Mouse (Mus musculus): ENCODE measurements at regions not wholly inside any gene's neighbourhood (a gene's known extent, or its start where the extent isn't known, plus 50 kb on each side); places are given as distances from the start of the nearest gene placed in this dataset.

DNA sequence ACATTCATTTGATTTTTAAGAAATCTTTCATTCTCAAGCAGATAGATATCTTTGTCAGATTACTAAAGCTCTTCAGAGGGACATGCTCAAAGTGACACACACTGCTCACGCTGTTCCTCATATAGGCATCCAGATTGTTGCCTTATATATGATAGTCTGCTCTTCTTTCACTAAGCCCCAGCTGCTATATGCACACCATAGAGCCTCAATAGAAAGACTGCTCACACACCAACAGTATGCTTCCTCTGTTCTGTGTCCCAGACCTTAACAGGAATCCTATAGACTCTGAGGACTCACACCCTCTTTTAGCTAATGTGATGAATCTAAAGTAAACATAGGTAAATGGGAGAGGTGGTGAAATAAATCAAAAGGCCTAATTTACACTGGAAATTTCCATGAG is 561.8 kb downstream of the Smarca1 start:
- no peak overlapping the region for H3K4me2 ChIP-seq (ENCODE audit: low read length)
- DNase-seq (ENCODE audit: low spot score) (no peak), ATAC-seq (replicated peaks; ENCODE audit: low FRiP score, low read depth) (no peak)
- H3K27ac ChIP-seq, result no peak overlapping the region
- H3K9ac ChIP-seq (ENCODE audit: low read depth, low read length), result no peak overlapping the region
- H3K4me1 ChIP-seq (replicated peaks; ENCODE audit: insufficient read depth, low read length), result no peaks in the 10 kb centered on the region
- H3K4me3 ChIP-seq (replicated peaks; ENCODE audit: low read depth, low read length), result no peak overlapping the region
- WGBS, result 74% methylated on average over 1 of the region's 1 CpGs
- H3K36me3 ChIP-seq (ENCODE audit: insufficient read depth, low read length), result no peaks in the 10 kb centered on the region
- no peak for TF ChIP-seq CTCF (IDR thresholded peaks at IDR 0.05; ENCODE audit: low read depth)
- H3K9me3 ChIP-seq (replicated peaks; ENCODE audit: low read length), result no peaks in the 10 kb centered on the region
- no peaks in the 10 kb centered on the region for H3K27me3 ChIP-seq (ENCODE audit: insufficient read depth, low read length)

DNA sequence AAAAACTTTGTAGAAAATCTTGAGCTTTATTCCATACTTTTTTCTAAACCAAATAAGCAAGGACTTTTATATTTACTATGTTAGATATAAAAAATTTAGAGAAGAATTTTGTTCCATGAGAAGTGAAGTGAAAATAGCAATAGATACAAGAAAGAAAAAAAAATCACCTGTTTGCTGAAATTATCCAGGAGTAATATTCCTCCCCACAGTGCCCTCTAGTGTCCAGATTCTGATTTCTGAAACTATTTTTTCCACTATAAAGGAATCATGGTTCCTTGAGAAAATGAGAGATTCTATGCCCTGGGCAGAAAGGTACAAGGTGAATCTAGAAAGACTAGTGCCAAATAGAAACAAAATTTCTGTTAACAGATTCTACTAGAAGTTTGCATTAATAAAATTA is 564.0 kb downstream of the Smarca1 start:
- ATAC-seq (replicated peaks; ENCODE audit: low FRiP score, low read depth) (no peak), DNase-seq (ENCODE audit: low spot score) (peak; percentile 38)
- Histone ChIP-seq H3K9ac (ENCODE audit: low read depth, low read length) (no peak overlapping the region), H3K4me2 (ENCODE audit: low read length) (no peak overlapping the region), H3K27ac (no peak overlapping the region), H3K27me3 (ENCODE audit: insufficient read depth, low read length) (no peaks in the 10 kb centered on the region), H3K36me3 (ENCODE audit: insufficient read depth, low read length) (no peaks in the 10 kb centered on the region), H3K9me3 (replicated peaks; ENCODE audit: low read length) (no peaks in the 10 kb centered on the region), H3K4me3 (replicated peaks; ENCODE audit: low read depth, low read length) (no peak overlapping the region), H3K4me1 (replicated peaks; ENCODE audit: insufficient read depth, low read length) (no peaks in the 10 kb centered on the region)
- TF ChIP-seq CTCF (IDR thresholded peaks at IDR 0.05; ENCODE audit: low read depth), result peak; percentile 63

DNA sequence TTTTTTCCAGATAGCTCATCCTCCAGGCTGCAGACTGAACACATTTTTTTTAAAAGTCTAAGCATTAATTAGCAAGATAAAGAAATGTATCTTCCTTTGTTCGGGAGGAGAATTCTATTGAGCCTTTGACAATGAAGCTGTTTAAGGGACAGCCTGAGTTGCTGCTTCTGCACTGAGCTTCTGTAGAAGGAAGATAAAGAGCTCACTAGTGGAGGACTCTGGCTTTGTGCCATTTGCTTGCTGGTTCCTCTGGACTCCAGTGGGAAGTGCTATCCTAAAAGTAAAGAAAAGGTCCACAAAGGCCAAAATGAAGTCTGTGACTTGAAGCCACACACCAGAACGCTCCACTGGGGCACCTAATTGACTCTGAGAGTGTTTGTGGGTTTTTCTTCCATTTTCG is 577.0 kb downstream of the Smarca1 start:
- 72% methylated on average over 3 of the region's 3 CpGs for WGBS
- no peak overlapping the region for H3K4me3 ChIP-seq (replicated peaks; ENCODE audit: low read depth, low read length)

DNA sequence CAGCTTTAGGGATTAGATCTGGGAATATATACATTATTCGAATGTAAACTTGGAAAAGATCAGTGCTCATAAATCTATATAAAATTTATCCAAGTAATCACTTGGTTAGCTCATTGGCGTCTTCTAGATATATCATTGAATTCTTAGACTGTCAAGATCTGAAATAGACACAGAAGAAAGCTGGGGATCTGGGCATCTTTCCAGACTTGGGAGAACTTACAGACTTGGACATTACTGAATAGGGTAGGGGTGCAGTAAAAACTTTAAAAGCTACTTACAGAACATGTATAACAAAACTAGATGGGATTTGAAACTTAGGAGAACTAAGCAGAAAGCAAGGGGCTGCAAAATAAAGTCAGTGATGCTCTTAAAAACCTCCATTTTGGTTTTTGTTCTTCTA is 585.6 kb downstream of the Smarca1 start:
- WGBS, result 61% methylated on average over 2 of the region's 2 CpGs
- DNase-seq (ENCODE audit: low spot score) (no peak), ATAC-seq (replicated peaks; ENCODE audit: low FRiP score, low read depth) (no peak)
- no peak overlapping the region for H3K4me3 ChIP-seq (replicated peaks; ENCODE audit: low read depth, low read length)
- no peak overlapping the region for H3K4me2 ChIP-seq (ENCODE audit: low read length)
- no peak overlapping the region for H3K27ac ChIP-seq
- no peaks in the 10 kb centered on the region for H3K4me1 ChIP-seq (replicated peaks; ENCODE audit: insufficient read depth, low read length)
- no peaks in the 10 kb centered on the region for H3K9me3 ChIP-seq (replicated peaks; ENCODE audit: low read length)
- no peaks in the 10 kb centered on the region for H3K27me3 ChIP-seq (ENCODE audit: insufficient read depth, low read length)
- H3K9ac ChIP-seq (ENCODE audit: low read depth, low read length), result no peak overlapping the region
- TF ChIP-seq CTCF (IDR thresholded peaks at IDR 0.05; ENCODE audit: low read depth), result no peak
- no peaks in the 10 kb centered on the region for H3K36me3 ChIP-seq (ENCODE audit: insufficient read depth, low read length)

More for the DNA sequence above, 577.0 kb downstream of the Smarca1 start:
- H3K9ac ChIP-seq (ENCODE audit: low read depth, low read length), result no peak overlapping the region
- no peak for TF ChIP-seq CTCF (IDR thresholded peaks at IDR 0.05; ENCODE audit: low read depth)
- no peaks in the 10 kb centered on the region for H3K36me3 ChIP-seq (ENCODE audit: insufficient read depth, low read length)
- no peaks in the 10 kb centered on the region for H3K27me3 ChIP-seq (ENCODE audit: insufficient read depth, low read length)
- no peaks in the 10 kb centered on the region for H3K4me1 ChIP-seq (replicated peaks; ENCODE audit: insufficient read depth, low read length)
- no peak overlapping the region for H3K4me2 ChIP-seq (ENCODE audit: low read length)
- no peaks in the 10 kb centered on the region for H3K9me3 ChIP-seq (replicated peaks; ENCODE audit: low read length)
- no peak for DNase-seq (ENCODE audit: low spot score)
- no peak overlapping the region for H3K27ac ChIP-seq
- no peak for ATAC-seq (replicated peaks; ENCODE audit: low FRiP score, low read depth)

DNA sequence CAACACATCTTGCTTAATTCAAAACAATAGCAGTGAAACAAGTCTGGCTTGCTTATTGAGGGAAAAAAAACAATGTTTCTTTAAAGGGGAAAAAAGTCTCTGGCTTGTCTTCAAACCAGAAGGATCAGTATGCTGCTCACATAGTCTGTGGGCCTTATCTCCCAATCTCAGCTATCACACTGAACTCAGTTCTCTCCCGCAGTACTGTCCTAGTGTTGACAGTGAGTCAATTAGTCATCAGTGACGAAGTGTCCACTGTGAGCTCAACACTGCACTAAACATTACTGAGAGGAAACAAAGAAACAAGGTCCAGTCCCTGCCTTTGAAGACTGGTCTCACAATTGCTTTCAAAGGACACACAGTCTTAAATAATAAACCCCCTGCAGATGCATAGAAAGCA is 589.2 kb downstream of the Smarca1 start:
- H3K9ac ChIP-seq (ENCODE audit: low read depth, low read length), result no peak overlapping the region
- no peaks in the 10 kb centered on the region for H3K4me1 ChIP-seq (replicated peaks; ENCODE audit: insufficient read depth, low read length)
- no peak for DNase-seq (ENCODE audit: low spot score)
- TF ChIP-seq CTCF (IDR thresholded peaks at IDR 0.05; ENCODE audit: low read depth), result no peak
- no peaks in the 10 kb centered on the region for H3K9me3 ChIP-seq (replicated peaks; ENCODE audit: low read length)
- no peaks in the 10 kb centered on the region for H3K36me3 ChIP-seq (ENCODE audit: insufficient read depth, low read length)
- H3K4me2 ChIP-seq (ENCODE audit: low read length), result no peak overlapping the region
- 27% methylated on average over 2 of the region's 2 CpGs for WGBS
- no peak overlapping the region for H3K27ac ChIP-seq
- ATAC-seq (replicated peaks; ENCODE audit: low FRiP score, low read depth), result no peak
- H3K27me3 ChIP-seq (ENCODE audit: insufficient read depth, low read length), result no peaks in the 10 kb centered on the region
- H3K4me3 ChIP-seq (replicated peaks; ENCODE audit: low read depth, low read length), result no peak overlapping the region

DNA sequence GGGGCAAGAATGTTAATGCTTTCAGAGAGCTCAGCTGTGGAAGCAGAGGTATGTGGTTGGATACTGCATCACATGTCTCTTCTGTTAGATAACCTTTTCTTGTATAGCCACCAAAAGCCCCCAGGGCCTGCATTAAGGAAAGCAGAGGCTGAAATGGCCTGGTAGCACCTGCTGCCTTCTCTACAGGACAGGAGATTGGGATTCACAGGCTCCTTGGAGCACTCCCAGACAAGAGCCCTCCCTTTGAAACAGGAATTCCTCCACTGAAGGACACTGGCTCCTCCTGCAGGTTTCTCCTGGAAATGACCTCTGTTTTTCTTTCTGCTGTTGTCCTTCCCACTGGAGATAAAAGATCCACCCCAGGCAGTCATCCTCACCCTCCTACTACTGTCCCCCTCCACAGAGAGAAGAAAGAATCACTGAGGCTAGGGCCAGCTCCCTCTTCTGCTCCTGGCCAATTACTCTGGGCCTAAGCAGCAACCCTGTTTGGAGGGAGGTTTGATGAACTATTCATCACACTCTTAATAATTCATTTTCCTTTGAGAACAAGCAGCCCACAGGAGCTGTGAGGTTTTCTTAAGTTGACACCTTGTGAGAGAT is 600.1 kb downstream of the Smarca1 start:
- Histone ChIP-seq H3K4me1 (replicated peaks; ENCODE audit: insufficient read depth, low read length) (no peaks in the 10 kb centered on the region), H3K4me2 (ENCODE audit: low read length) (no peak overlapping the region), H3K9ac (ENCODE audit: low read depth, low read length) (no peak overlapping the region), H3K27me3 (ENCODE audit: insufficient read depth, low read length) (no peaks in the 10 kb centered on the region), H3K27ac (no peak overlapping the region), H3K4me3 (replicated peaks; ENCODE audit: low read depth, low read length) (no peak overlapping the region), H3K9me3 (replicated peaks; ENCODE audit: low read length) (no peaks in the 10 kb centered on the region), H3K36me3 (ENCODE audit: insufficient read depth, low read length) (no peaks in the 10 kb centered on the region)
- DNase-seq (ENCODE audit: low spot score), result peak; percentile 18
- no peak for ATAC-seq (replicated peaks; ENCODE audit: low FRiP score, low read depth)
- TF ChIP-seq CTCF (IDR thresholded peaks at IDR 0.05; ENCODE audit: low read depth), result peak; percentile 71

All from kidney, postnatal 0 days (tissue).